Mouse (Mus musculus) v-Abl transformed pro-B cells (cell line): ENCODE results near the gene Focad.

Experiments
- in situ Hi-C, 2 experiments: fragments of 400-800 bp; cut with MboI; formaldehyde crosslinking; loops; one replicate each; pipeline ENCODE4 v1.15.1; 2025; ENCODE audit not compliant: unreplicated experiment in 2 of 2

Gene Focad

DNA sequence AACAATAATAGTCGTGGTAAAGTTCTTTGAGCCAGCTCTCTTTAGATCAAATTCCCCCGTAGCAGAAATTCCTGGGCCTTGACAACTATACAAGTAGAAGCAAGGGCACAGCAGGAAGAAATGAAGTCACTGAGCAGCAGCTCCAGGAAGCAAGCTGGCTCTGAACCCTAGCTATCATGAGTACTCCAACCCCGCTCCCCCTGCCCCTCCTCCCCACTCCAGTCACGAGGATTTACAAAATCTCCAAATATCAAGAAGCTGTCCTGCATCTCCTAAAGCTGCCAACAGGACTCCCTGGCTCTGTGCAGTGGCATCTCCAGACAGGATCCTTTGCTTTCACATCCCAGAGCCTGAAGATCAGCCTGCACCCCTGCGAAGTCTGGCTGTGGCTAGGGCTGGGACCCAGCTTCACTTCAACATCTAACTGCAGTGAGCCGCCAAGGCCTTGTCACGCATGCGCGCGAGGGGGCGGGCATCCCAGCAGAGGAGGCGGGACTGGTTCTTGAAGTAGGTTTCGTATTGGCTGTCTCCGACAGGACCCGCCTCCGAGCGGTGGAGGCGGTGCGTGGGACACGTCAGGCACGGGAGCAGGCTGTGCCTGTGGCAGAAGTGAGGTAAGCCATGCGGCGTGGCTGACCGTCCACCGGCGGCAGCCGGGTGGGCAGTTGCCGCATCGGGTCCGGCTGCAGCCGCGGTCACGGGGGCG lies at the start of gene Focad:
TSS of gene Focad (plus strand) at position 568 of the 706 bp plus-strand sequence.
- in situ Hi-C loops, result no loop called here

DNA sequence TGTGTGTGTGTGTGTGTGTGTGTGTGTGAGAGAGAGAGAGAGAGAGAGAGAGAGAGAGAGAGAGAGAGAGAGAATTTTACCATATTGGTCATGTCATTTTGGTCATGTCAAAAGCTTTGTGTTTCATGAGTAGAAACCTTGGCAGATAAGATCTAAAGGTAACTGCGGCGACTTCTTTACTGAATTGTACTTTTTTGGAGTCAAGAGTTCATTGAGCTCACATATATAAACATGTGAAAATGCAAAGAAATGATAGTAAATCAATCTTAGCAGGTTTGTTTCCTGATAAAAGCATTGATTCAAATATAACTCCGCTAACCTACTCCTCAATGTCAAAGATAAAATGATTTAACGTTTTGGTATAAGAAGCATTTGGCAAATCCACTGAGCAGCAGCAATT lies 49.3 kb upstream of the Focad start:
- in situ Hi-C loops, result loop anchor here (25.0 kb wide), 2 partner anchors 583 to 683 kb away; no protein-coding TSS in a partner anchor

DNA sequence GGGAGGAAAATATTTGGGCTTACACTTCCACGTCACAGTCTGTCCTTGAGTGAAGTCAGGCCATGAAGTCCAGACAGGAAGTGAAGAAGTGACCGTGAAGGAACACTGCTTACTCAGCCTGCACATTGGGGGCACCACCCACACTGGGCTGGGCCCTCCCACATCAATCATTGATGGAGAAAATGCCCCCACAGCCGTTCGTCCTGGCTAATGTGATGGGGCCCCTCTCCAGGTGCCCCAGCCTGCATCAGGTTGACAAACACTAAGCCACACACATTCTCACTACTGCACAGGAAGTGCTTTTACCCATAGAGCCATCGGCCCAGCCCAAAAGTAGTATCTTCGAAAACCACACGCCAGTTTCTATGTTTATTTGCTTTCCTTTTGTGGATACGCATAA lies 48.1 kb upstream of the Focad start:
- in situ Hi-C loops, result loop anchor here (25.0 kb wide), 2 partner anchors 584 to 684 kb away; no protein-coding TSS in a partner anchor

DNA sequence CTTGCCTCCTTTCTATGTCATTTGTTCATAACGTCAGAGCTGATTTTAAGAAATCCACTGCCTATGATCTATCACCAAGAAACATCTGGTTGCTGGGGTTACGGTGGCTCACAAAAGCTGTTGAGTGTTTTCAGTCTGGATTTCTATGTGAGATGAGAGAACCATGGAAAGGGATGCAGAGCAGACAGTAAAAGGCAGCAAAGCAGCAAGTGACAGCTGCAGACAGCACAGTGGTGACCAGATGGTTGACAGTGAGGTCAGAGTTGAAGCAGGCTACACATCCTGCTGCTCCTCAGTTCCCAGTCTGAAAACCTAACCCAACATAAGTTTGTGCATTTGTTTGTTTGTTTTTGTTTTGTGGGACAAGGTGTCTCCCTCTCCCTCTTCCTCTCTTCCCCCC lies 19.0 kb upstream of the Focad start:
- in situ Hi-C loops, result no loop called here

DNA sequence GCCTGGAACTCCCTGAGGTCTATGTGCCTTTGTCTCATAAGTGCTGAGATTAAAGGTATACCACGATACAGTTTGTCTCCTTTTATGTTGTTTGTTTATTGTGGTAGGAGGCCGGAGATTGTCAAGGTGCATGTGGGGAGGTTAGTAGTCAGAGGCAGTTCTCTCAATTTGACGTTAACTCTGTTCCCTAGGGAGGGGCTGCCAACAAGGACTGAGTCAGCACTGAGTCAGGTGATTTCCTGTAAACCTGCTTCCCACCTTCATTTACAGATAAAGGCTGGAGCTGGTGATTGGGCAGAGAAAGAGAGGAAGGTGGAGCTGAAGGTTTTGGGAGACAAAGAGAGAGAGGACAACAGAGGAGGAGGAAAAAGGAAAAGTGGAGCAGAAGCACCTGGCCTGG lies 15.4 kb upstream of the Focad start:
- in situ Hi-C loops, result no loop called here

DNA sequence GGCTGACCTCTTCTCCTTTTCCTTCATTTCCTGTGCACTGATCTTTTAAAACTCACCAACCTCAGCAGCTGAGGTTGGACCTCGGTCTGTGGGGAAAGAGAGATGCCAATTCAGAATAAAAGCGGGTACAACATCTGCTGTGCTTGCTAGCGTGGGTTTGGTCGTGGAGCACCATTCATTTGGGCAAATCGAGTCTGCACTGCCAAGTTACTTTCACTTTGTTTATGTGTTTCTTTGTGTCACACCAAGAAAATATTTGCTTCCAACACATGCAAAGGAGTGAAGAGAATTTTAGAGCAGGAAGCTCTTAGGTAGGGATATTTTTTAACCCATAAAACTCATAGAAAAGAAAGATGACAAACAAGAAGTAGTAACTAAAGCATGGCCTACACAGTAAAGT lies 13.0 kb upstream of the Focad start:
- in situ Hi-C loops, result no loop called here

DNA sequence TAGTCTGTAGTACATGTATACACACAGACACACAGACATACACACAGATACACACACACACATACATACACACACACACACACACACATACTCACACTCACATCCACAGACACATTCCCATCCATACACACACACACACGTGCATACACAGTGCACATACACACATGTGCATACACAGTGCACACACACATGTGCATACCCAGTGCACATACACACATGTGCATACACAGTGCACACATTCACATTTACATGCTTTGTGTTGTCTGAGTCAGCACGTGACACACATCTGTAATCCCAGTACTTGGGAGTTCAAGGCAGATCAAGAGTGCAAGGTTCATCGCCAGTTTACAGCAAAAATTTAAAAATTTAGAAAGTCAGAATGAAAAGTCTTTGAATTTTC lies 12.5 kb upstream of the Focad start:
- in situ Hi-C loops, result no loop called here

DNA sequence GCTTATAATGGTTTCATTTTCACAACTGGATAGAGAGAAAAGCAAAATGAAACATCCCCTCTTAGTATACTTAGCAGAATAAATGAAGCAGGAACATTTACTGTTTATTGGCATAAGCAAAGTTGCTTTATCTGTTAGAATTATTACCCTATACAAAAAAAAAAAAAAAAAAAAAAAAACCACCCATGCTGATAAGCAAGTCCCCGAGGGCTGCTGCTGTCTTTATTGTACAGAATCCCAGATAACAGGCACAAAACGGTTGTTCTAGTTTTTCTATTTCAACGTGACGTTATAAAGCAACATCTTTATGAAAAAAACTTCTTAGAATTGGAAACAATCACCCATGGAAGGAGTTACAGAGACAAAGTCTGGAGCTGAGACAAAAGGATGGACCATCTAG lies 12.0 kb upstream of the Focad start:
- in situ Hi-C loops, result no loop called here

DNA sequence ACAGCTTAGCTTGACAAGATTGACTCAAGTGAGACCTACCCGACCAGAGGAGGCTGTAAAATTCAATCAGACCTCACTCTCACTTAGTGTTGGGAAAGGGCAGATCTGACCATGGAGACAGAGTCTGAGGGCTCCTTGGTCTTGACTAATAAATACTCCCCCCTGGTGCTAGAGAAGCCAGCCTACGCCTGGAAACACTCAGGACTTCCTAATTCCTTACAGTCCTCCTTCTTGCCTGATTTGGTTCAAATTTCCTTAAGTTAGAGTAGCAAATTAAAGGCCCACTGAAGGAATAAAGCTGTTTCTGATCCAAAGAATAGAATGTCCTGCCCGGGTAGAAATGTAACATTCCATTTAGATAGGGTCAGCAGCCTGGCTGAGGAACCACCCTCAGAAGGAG lies 10.6 kb upstream of the Focad start:
- in situ Hi-C loops, result no loop called here

DNA sequence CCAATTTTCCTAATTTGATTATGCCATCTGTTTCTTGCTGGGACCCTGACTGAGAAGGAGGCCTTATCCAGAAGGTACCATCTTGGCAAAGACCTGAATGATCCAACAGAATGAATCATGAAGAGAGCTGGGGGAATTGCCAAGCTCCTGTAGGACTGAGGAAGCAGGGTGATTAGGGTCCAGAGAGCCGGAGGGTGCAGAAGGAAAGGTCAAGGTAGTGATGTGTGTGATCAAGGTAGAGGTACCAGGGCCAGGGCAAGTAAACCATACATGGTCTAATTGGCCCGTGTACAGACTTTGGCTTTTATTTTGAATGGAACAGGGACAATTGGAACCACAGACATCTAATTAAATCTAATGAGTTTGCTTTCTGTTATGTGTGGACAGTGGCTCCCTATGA lies 4.1 kb upstream of the Focad start:
- in situ Hi-C loops, result no loop called here

DNA sequence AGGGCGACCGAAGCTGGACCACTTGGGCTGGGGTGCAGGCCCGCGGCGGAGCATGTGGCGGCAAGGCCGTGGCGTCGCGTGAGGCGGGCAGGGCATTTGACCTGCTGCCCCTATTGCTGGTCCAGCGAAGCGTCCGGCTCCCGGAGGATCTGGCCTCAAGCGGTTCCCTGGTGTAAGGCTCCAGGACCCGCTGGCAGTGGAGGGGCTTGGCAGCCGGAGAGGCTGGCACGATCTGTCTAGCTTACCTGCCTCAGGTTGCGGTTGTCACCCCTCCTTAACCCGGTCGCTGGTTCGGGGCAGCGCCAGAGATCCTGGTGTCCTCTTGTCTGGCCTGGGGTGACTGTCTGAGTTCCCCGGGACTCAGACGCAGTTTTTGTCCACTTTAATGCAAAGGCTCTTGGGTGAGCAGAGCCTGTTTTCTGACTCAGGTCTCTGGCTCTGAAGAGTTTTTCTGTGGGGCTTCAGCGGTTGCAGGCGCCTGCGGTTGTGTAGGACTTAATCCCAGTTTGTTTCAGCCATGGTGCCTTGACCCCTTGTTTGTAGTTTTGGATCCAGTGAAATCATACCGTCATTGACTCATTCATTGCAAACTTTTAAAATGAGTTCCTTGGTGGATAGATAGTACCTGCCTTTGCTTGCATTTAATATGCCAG lies 465 bp downstream of the Focad start:
- in situ Hi-C loops, result no loop called here

DNA sequence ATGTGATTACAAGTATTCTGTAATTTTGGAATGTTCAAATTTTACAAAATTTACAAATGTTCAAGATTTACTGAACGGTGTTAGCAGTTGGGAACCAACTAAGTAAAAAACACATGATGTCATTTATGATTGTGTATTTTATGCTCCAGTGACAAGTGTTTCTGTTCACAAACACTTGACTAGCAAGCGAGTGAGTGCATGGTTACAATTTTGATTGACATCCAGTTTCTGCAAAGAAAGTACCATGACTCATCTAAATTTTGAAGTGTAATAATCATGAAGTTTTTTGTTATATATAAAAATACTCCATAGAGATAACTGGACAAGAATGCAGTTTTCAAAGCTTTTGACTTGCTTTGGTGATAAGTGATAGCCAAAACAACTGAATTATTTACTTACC lies 1.3 kb downstream of the Focad start:
- in situ Hi-C loops, result no loop called here

DNA sequence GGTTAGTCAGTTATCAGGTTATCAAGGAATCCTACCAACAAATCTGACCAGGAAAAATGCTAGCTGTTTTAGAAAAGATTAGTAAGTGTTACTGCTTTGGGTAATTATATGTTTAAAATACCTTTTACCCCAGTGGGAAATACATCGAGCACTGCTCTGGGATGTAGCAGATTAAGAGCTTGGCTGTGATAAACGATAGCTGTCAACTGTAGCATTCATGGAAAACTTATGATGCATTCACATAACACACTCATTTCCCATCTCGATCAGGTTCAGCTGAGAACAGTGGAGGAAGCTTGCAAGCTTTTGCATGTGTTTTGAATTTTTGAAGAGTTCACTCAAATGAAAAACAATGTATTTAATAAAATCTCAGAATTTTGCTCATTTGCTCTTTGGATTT lies 14.2 kb downstream of the Focad start:
- in situ Hi-C loops, result no loop called here

DNA sequence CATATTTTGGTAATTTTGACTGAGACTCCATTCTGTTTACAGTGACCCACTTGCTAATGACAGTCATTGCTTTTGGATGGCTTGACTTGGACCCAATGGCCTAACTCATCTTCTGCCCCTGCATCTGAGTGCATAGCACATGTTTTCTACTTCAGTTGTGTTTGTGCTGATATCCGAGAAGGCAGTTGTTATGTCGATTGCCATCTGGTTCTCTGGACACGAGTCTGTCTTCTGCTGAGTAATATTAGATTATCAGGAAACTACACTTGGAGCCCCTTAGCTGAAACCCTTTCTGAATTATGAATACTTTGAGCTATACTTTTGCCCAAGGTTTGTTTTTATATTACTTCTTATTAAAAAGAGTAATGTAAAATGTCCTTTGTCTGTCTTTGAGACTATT lies 22.9 kb downstream of the Focad start:
- in situ Hi-C loops, result no loop called here

DNA sequence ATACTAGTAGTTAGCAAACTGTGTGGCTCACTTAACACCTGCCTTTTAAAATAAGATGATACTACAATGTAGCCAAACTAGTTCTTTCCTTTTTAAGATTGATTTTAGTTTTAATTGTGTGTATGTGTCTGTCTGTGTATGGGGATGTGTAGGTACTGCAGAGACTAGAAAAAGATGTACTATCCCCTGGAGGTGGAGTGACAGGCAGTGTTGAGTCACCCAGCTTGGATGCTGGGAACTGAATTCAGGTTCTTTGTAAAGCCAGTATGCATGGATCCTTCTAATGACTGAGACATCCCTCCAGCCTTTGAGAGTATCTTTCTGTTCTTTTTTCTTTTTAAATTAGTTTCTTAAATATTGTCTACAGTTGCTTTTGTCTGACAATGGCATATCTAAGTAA lies 23.5 kb downstream of the Focad start:
- in situ Hi-C loops, result no loop called here

DNA sequence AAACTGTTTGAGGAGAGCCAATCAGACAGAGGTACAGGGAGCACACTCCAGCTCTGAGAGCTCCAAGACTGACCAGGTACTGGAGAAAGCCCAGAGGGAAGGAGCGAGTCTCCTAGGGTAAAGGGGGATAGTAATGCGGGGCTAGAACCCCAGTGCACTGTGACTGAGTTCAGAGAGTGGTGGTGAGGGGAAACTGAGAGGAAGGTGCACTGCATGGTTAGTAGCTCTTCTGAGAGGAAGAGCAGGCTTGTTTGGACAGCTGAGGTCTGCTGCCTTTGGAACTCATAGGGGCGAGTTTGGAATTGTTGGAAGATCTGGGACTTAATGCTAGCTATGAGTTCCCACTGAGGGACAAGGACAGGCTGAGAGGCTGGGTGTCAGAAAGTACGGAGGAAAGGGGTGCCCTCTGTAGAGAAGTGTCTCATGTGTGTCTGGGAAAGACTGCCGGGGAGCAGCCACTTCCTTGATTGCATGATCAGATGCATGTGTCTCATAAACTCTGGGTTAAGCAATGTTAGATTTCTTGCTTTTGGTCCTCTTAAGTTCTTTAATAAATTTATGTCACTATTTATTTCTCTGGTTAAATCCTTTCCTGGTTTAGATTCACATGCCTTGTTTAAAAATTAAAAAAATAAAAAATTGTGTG lies 24.4 kb downstream of the Focad start:
- in situ Hi-C loops, result no loop called here

DNA sequence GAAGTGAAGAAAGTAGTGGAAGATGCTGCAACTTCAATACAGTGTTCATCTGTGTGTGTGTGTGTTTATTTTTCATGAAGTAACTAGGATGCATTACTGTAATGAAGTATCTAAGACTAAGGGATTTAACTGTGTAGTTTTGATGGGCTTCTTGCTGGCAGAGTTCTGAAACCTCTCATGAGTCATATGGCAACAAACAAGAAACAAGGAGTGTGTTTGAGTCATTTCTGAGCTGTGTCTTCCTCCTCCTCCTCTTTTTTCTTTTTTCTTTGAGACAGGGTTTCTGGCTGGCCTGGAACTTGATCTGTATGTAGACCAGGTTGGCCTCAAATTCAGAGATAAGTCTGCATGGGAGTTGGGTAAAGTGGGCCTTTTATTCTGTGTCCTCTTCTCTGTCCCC lies 25.7 kb downstream of the Focad start:
- in situ Hi-C loops, result no loop called here

DNA sequence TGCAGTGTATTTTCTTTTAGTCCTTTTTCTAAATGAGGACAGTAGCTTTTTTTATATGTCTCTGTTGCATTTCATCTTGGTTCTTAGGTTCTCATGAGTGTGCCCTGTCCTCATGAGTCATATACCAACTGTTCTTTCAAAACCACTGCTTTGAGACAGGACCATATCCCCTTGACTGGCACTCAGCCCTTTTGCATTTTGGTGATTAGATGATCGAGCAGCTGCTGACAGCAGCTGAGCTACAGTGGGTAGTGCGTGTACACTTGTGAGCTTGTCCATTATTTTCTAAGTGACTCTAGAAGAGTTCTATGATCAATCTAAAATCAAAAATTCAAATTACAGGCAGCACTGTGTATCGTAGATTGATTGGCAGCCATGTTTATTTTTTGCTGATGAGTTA lies 28.0 kb downstream of the Focad start:
- in situ Hi-C loops, result no loop called here

DNA sequence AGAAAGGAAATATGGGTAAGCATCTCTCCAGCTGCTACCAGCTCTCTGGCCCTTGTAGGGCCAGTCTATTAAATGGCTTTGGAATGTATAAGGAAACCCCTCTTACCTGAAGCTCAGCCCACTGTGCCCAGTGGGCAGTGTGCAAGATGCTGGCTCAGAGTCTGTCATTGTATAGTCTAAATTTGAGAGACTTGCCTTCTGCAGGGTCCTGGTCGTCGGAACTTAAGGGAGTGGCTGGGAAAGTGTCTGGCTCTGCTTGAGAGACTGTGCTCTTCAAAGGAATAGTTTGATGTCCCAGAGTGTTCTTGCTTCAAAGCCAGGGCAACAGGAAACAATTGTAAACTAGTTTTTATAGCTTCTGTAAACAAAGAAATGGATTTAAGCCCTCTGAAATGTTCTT lies 41.5 kb downstream of the Focad start:
- in situ Hi-C loops, result no loop called here

DNA sequence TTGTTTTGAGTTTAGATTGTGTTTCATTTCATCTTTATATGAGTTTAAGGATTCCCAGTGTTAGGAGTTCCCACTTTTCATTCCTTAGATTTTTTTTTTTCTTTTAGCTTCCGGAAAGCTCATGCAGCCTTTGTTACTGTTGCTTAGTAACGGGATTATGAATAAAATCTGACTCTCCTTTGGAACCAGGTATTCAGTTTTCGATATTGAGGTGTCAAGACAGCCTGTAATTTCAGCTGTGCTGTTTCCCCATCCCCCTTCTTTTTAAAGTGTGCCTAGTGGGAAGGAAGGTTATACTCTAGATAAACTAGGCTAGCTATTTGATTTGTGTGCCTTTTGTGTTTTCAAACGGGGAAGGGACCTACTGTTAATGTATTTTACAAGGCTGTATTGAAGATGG lies 42.1 kb downstream of the Focad start:
- in situ Hi-C loops, result no loop called here

DNA sequence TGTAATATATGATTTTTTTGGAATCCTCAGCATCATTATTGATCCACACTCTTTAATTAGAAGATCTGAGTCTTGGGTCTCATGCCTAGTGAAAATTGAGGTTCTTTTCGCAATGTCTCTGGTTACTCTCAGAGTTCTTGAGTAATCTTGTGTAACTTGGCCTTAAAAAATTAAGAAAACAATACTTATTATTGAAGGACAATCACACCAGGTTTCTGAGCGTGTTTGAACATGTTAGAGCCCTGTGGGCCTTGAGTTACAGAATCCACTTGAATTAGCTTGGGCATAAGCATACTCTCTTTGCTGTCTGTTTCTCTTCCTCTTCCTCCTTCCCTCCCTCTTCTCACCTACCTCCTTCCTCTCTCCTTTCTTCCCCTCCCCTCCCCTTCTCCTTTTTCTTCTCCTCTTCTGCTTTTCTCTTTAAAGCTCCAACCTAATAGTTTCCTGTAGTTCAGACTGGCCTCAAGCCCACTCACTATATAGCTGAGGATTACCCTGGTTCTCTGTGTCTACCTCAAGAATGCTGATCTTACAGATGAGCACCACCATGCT lies 44.0 kb downstream of the Focad start:
- in situ Hi-C loops, result no loop called here

DNA sequence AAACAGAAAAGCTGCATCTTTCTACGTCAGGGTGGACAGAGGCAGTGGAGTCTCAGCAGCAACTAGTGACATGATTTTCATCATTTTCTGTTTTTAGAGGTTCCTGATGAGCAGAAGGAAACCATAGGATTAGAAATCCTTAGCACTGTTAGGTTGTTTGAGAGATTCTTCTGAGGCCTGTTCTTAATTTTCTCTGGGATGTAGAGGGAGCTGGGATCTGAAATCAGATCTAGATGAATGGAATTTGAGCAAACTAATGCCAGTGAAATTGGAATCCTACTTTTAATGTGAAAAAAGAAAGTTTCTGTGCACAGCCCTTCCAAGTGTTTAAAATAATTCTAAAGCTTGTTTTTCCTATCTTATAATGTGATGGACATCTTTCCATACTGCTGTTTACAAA lies 55.0 kb downstream of the Focad start:
- in situ Hi-C loops, result no loop called here
